Mouse (Mus musculus) heart, postnatal 14 days (tissue): Measurements from ENCODE around the gene Gcnt2. TPM values are rescaled to one million over a fixed set of nuclear protein-coding genes. Genes with fewer than 3 reads are reported as not detected.
"Not testable (repeated sequence)": the region's sequence is repeated elsewhere in the genome, so short reads cannot be mapped to it uniquely, and the experiment has no call there.

ENCODE experiments used
- DNase-seq, 2 experiments: peaks; one replicate each; pipeline ENCODE4 v3.0.0; 2021 to 2022
- intact Hi-C: fragments of 180-260 bp; cut with DNase I; formaldehyde crosslinking; loops from one replicate; pipeline ENCODE4 v1.15.1; 2025
- microRNA-seq, 2 experiments: library from miRNA; unstranded; fragments of <30 nt; microRNA quantifications; one replicate each; pipeline ENCODE4 v1.2.0; 2021 to 2022
- total RNA-seq, 2 experiments: library from RNA; stranded (reverse); gene quantifications; 2 replicates each; pipeline ENCODE4 v1.2.3; 2021

The Gcnt2 gene
- total RNA-seq, 2 experiments from 2014 or later, result 12.1 to 14.1 TPM

DNA sequence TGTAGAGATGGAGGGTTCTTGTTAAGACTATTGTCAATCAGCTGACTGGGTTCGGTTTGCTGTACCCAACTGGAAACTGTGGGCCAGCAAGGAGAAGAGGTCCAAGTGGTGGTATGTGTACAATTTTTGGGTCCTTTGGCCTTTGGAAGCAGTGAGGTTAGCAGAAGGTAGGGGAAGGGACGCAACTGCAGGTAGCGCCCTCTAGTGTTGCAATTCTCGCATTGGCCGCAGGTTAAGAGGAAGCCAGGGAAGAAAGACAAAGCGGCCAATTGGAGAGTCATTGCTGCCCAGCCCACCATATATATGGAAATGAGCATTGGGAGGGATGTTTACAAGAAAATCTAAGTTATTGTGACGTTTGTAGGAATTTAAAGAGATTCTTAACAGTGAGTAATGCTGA, 118.1 kb downstream of the Gcnt2 start:
- intact Hi-C loops, result loop anchor here (5.0 kb wide), 2 partner anchors 60 to 195 kb away; no protein-coding TSS in a partner anchor

DNA sequence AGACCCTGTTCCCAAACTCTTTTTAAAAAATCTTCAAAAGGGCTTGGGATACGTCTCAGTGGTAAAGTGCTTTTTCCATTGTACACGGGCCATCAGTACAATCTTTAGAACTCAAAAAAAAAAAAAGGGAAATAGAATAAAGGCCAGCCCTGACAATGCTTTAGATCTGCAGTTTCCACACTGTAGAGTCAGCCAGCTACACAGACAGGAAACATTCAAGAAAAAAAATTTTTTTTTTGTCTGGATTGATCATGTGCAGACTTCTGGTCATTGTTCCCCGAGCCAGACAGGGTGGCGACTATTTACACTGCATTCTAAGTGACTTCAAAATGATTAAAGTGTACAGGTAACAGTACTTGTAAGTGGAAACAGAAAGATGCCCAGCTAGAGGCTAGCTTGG, 119.1 kb downstream of the Gcnt2 start:
- intact Hi-C loops, result loop anchor here (1.0 to 5.0 kb wide), 3 partner anchors 61 to 196 kb away; no protein-coding TSS in a partner anchor

More for the DNA sequence above, 118.1 kb downstream of the Gcnt2 start:
- peak; percentile 47 to 69 for DNase-seq

DNA sequence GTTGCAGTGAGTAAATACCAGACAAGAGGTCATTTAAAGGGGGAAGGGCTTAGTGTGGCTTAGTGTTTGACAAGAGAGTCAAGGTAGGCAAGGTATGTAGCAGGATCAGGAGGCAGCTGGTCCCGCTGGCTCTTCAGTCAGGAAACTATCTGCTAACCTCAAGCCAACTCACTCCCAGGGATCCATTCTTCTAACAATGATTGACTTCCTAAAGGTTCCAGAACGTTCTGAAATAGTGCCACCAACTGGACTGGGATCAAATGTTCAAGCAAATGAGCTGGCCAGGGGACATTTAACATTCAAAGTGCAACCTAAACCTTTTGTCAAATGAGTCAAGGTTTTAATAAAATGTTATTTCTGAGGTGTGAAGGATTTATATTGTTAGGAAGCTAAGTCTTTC, 119.8 kb downstream of the Gcnt2 start:
- DNase-seq, result peak; percentile 9 to 33
- intact Hi-C loops, result loop anchor here (1.0 to 5.0 kb wide), 3 partner anchors 62 to 197 kb away; no protein-coding TSS in a partner anchor

More for the DNA sequence above, 119.1 kb downstream of the Gcnt2 start:
- DNase-seq, result no peak

DNA sequence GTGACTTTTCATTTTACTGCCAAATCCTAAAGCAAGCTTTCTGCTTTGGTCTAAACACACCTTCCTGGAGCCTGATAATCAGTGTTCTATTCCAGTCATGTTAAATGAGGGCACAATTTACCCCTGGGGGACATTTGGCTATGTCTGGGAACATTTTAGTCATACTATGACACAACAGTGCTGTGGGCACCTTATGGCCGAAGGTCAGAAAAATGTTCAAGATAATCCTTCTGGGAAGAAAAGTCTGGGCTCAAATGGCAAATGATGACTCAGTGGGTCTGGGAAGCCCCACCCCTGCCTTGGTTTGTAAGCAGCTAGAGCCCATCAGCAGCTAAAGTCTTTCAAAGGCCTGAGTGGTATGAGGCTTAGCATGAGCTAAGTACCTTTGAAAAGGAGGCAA, 123.2 kb downstream of the Gcnt2 start:
- DNase-seq, result no peak
- intact Hi-C loops, result no loop called here

DNA sequence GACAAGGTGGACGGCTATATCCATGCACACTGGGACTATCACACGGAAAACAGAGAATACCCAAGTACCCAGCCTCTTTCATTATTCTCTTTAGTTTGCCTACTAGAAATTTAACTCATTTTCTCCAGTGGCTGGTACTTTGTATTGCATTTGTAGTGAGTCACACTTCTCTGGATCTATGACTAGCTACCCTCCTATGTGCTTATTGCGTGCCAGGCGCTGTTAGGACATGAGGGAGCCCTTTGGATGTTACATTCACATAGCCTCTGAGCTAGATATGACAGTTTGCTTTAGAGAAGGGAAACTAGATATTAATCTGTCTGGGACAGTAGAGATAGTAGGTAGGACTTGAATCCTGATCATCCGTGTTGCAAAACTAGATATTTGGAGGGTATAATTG, 126.5 kb downstream of the Gcnt2 start:
- intact Hi-C loops, result no loop called here
- DNase-seq, result no peak

DNA sequence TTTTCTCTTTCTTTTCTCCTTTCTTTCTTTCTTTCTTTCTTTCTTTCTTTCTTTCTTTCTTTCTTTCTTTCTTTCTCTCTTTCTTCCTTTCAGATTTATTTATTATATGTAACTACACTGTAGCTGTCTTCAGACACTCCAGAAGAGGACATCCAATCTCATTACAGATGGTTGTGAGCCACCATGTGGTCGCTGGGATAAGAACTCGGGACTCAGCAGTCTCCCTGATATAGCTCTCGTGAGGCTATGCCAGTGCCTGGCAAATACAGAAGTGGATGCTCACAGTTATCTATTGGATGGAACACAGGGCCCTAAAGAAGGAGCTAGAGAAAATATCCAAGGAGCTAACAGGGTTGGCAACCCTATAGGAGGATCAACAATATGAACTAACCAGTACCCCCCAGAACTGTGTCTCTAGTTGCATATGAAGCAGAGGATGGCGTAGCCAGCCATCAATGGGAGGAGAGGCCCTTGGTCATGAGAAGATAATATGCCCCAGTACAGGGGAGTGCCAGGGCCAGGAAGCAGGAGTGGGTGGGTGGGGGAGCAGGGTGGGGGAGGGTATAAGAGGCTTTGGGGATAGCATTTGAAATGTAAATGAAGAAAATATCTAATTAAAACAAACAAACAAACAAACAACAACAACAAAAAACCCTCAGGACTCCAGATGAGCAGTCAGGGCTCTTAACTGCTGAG, 128.2 kb downstream of the Gcnt2 start:
- intact Hi-C loops, DNase-seq: not testable (repeated sequence)

DNA sequence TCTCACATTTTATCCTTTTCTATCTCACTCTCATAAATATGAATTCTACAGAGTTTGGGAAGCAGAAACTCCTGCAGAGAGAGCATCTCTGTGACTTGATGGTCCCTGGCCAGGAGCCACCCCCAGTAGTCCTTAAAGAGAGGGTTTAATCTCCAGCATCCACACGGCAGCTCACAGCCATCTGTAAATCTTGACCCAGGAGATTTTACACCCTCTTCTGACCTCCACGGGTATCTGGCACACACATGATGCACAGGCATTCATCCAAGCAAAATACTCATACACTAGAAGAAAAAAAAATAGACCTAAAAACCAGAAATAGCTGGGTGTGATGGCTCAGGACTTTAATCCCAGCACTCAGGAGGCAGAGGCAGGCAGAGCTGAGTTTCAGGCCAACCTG, 128.9 kb downstream of the Gcnt2 start:
- DNase-seq, result no peak
- intact Hi-C loops, result no loop called here

DNA sequence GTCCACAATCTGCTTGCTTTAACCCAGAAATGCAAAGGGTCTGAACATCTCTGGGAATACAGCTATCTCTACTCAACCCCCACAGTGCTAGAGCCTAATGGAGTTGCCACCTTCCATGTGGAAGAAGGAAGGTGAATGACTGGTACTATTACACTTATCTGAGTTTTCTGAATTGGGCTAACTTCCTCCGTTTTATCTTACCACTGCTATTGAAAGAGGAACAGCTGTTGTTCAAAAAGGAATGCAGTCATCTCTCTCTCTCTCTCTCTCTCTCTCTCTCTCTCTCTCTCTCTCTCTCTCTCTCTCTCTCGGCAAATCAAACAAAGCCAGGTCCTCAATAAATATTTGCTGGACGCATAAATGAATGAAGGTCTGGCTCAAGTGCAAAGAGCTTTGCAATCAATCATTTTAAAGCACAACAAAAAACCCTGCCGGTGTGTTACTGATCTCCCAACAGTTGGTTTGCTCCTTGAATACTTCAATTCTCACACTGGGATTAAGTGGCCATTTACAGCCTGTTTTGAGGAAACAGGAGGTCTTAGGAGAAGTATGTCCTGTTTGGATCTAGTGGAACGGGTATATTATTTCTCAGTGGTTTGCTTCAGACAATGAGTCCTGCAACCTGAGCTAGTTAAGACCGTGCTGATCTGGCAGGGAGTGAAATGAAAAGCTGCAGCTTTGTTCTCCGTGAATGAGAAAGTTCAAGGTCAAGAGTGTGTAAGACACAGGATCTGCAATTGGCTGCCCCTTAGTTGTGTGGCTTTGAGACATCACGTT, 135.1 kb downstream of the Gcnt2 start:
- no peak for DNase-seq
- intact Hi-C loops, result no loop called here

DNA sequence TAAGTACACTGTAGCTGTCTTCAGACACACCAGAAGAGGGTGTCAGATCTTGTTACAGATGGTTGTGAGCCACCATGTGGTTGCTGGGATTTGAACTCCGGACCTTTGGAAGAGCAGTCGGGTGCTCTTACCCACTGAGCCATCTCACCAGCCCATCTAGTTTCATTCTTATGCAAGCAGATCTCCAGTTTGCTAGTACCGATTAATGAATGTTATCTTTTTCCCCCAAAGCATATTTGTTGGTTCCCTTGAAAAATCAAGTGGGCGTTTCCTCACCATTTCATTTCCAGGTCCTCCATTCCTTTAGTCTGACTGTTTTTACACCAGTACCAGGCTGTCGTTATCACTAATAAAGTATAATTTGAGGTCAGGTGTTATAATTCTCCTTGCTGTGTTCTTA, 139.0 kb downstream of the Gcnt2 start:
- intact Hi-C loops, DNase-seq: not testable (repeated sequence)

DNA sequence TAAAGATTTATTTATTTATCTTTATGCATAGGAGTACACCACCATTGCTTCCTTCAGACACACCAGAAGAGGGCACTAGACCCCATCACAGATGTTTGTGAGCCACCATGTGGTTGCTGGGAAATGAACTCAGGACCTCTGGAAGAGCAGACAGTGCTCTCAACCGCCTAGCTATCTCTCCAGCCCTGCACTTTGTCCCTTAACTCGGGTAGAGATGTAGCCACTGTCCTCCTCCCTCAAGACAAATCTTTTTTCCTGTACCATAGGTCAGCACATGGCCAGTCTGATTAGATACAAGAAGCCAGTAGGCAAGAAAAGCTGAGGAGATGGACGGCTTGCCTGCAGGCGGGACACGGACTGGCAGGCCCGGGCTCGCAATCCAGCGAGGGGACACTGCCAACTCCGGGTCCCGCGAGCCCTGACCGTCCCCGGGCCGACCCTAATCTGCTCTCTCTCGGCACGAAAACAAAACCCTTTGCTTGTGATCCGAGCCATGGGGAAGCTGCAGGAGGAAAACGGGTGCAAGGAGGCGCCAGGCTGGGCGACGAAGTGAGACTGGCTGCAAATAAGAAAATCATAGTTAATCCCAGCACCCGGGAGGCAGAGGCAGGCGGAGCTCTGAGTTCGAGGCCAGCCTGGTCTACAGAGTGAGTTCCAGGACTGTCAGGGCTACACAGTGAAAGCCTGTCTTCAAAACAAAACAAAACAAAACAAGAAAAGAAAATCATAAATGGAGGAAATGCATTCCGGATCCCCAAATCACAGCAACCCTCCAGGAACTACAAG, 140.8 kb downstream of the Gcnt2 start:
- DNase-seq, result peak; percentile 49 to 60
- intact Hi-C loops, result loop anchor here (5.0 kb wide), 1 partner anchor 158 kb away; no protein-coding TSS in a partner anchor

DNA sequence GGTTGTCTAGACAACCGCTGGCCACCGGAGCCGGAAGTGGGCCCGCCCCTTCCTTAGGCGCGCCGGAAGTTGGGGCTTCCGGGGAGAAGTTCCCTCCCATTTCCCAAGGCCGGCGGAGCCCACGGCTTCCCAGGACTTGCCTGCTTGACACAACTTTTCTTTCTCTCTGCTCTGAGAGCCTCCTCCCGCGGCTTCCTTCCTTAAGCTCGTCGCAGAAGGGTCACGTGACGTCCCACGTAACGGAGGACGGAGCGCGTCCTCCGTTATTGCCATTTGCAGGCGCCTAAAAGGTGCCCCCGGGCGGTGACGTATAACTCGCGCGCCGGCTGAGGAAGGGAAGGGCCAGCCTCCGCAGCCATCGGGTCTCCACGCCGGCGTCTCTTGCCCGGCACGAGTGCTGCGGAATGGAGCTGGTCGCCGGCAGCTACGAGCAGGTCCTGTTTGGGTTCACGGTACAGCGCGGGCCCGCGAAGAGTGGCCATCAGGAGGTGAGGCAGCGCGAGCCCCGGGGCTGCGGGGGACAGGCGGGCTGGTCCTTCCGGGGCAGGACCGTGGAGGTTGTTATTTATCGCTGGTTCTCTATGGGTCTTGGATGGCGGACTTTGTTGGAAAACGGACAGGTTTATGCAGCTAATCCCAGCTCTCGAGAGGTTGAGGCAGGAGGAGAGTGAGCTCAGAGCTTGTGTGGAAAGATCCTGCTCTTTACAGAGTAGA, 141.5 kb downstream of the Gcnt2 start, which contains the start of gene Pak1ip1:
Gene Pak1ip1, plus strand, starts transcription at position 98 of the 714 bp plus-strand sequence.
- intact Hi-C loops, result loop anchor here (5.0 kb wide), 1 partner anchor 159 kb away; no protein-coding TSS in a partner anchor
- peak; percentile 91 to 95 for DNase-seq

DNA sequence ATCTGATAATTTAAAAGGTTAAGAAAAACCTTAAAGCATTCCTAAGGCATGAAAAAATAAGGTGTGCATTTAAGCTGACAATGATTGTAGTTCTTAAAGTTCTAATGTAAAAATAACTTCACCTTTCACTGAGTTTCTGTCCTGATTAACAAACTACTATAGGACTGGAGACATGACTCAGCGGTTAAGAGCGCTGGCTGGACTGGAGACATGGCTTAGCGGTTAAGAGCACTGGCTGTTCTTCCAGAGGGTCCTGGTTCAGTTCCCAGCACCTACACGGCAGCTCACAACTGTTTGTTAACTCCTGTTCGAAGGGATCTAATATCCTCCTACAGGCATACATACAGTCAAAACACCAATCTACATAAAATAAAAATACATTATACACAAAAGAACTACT, 142.4 kb downstream of the Gcnt2 start:
- no peak for DNase-seq
- intact Hi-C loops, result loop anchor here (2.0 to 5.0 kb wide), 2 partner anchors 15 to 160 kb away; partner anchors contain the start of gene Tmem14c

DNA sequence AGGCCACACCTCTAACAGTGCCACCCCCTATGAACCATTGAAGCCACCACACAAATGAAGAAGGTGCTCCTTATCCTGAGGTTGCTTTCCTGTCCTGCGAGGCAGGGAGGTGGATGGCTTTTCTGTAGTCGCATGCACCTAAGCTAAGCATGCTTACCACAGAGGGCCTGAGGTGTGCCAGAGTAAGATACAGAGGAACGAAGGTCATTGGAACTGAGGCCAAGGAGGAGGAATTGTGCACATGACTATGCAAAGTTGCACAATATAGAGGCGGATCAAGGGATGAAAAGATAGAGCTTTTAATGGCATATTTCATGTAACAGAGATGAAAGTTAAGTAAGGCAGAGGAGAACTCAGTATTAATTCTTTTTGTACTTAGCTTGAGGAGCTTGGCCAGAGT, 146.7 kb downstream of the Gcnt2 start:
- intact Hi-C loops, result no loop called here
- no peak for DNase-seq

DNA sequence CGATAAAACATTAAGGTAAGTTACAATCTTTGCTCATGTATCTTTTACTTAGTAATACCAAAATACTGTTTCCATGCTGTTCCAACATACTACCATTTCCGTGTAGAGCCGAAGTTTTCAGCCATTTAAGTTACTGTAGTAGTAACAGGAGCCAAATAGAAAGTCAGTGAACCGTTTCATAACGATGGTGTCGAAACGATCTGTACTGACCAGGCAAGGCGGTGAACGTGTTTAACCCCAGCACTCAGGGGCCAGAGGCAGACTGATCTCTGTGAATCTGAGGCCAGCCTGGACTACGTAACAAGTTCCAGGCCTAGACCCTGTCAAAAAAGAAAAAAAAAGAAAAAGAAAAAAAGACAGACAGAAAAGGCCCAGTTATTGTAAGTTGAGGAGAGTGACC, 148.7 kb downstream of the Gcnt2 start:
- intact Hi-C loops, result no loop called here
- no peak for DNase-seq

DNA sequence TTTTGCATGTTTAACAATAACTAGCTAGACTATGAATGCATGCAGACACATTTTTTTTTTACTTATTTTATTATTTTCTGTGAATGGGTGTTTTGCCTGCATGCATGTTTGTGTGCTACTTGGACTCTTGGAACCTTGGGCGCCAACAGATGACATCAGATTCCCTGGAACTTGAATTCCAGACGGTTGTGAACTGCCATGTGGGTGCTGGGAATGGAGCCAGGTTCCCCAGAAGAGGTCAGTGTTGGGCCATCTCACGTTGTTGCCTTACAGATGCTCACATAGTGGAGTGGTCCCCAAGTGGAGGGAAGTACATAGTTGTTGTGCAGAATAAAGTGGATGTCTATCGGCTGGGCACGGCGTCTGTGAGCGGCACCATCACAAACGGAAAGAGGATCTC, 149.4 kb downstream of the Gcnt2 start:
- intact Hi-C loops, result no loop called here
- DNase-seq, result no peak

Small RNA genes within 50 kb of the gene (microRNA-seq; reads per million reads assigned to microRNA genes)
- gene Mir5124a, result 0 reads per million in 2 experiments

Other genes with a start within 250 kb of the Gcnt2 start
- under 1 TPM; 0.22 to 0.26 TPM for gene Tfap2a, start 121.4 kb upstream of the Gcnt2 start, total RNA-seq
- 10 to 100 TPM; 25.4 to 25.8 TPM for gene Pak1ip1, start 141.3 kb downstream of the Gcnt2 start, total RNA-seq
- gene Tmem14c, start 156.5 kb downstream of the Gcnt2 start, total RNA-seq, result 100 to 1,000 TPM; 175 to 198 TPM
- under 1 TPM in 1 of 2 experiments, not detected in 1; 0.19 TPM for gene Mak, start 220.0 kb downstream of the Gcnt2 start, total RNA-seq